Comparison of ENCODE assay signal across 9 mouse cellular contexts in genomic region chr5:101935893-101936292, GRCm38 (mm10).
A peak's percentile ranks its signal among the peaks of the same experiment; 100 is the strongest.
DNase-seq lines count a peak whose midpoint lies in the region; ATAC-seq lines count a peak whose summit lies in the region.
"Had no signal": no experiment of that assay in that cellular context is flagged by ENCODE, and none has a peak within 500 bp of the region (broad histone marks: within the 10 kb centered on the region; RNA-seq: fewer than 3 reads in every experiment).

No protein-coding gene starts in this region.

- no peak overlapping the region for H3K4me3 ChIP-seq in heart, embryonic 16.5 days (ENCODE audit: low read length)
- H3K4me3 ChIP-seq in midbrain, embryonic 16.5 days (ENCODE audit: low read depth, low read length): no peak overlapping the region
- H3K4me3 ChIP-seq: myocyte had no signal

- peak overlapping the region; percentile 48 for H3K27ac ChIP-seq in heart, embryonic 16.5 days (ENCODE audit: low read length)
- H3K27ac ChIP-seq in midbrain, embryonic 16.5 days (ENCODE audit: low read length): peak overlapping the region; percentile 46; the same call in 1 of the 2 replicates

- H3K9ac ChIP-seq in heart, embryonic 16.5 days (ENCODE audit: low read length): no peak overlapping the region
- no peak overlapping the region for H3K9ac ChIP-seq in midbrain, embryonic 16.5 days (ENCODE audit: low read depth, low read length)

- H3K4me2 ChIP-seq in heart, embryonic 16.5 days (ENCODE audit: low read depth, low read length): no peak overlapping the region
- H3K4me2 ChIP-seq in midbrain, embryonic 16.5 days (ENCODE audit: low read length): no peak overlapping the region

- 53% methylated on average over 16 of the region's 16 CpGs for WGBS in heart, embryonic 16.5 days
- 58% methylated on average over 16 of the region's 16 CpGs for WGBS in midbrain, embryonic 16.5 days

- ATAC-seq in heart, embryonic 16.5 days (replicated peaks; ENCODE audit: extremely low read depth, insufficient read depth, low FRiP score): peak; percentile 60
- ATAC-seq in midbrain, embryonic 16.5 days: no peak
- ATAC-seq in inflammation-experienced regulatory T-cells, adult 6 months: no peak

- H3K27me3 ChIP-seq in heart, embryonic 16.5 days (ENCODE audit: control insufficient read depth, insufficient read depth, low read length): no peaks in the 10 kb centered on the region
- H3K27me3 ChIP-seq in midbrain, embryonic 16.5 days (ENCODE audit: control insufficient read depth, insufficient read depth, low read depth, low read length): no peaks in the 10 kb centered on the region

- peaks cover 18% of the 10 kb centered on the region for H3K4me1 ChIP-seq in heart, embryonic 16.5 days (ENCODE audit: control insufficient read depth, insufficient read depth, low read length)
- H3K4me1 ChIP-seq in midbrain, embryonic 16.5 days (ENCODE audit: control insufficient read depth, insufficient read depth, low read length): no peaks in the 10 kb centered on the region; the same call in 1 of the 2 replicates

- H3K36me3 ChIP-seq in heart, embryonic 16.5 days (ENCODE audit: control insufficient read depth, insufficient read depth): peaks cover 22% of the 10 kb centered on the region
- H3K36me3 ChIP-seq in midbrain, embryonic 16.5 days (ENCODE audit: control insufficient read depth, insufficient read depth, low read length): peaks cover 30% of the 10 kb centered on the region

- peak; percentile 3 for DNase-seq in Muller cell, postnatal 12 days (ENCODE audit: inconsistent ontology term)
- peak; percentile 16 for DNase-seq in embryo, embryonic 11.5 days (ENCODE audit: low read depth, low spot score)
- peak; percentile 84 for DNase-seq in kidney, postnatal 10 days
- DNase-seq in urinary bladder, adult 18-20 months (ENCODE audit: low spot score in 2 of 2): no peak
- DNase-seq in thymus, postnatal 10 days (ENCODE audit: low spot score in 2 of 2): no peak

- no peaks in the 10 kb centered on the region for H3K9me3 ChIP-seq in heart, embryonic 16.5 days (replicated peaks; ENCODE audit: control insufficient read depth, low read length)
- H3K9me3 ChIP-seq in midbrain, embryonic 16.5 days (replicated peaks; ENCODE audit: control insufficient read depth, low read length, poor library complexity, severe bottlenecking): no peaks in the 10 kb centered on the region

Comparison
In these comparisons a context has a peak if more than half of its experiments do, and no peak if none do; other contexts are left out.
1. DNase-seq: peak in Muller cell, postnatal 12 days (single experiment), embryo, embryonic 11.5 days (single experiment) and kidney, postnatal 10 days (single experiment); none in urinary bladder, adult 18-20 months (0 of 2) and thymus, postnatal 10 days (0 of 2).